Mouse (Mus musculus): ENCODE data around the gene Sfn.

Sfn gene

GRCm38 (mm10) chr4:133574843-133575202 is 27.1 kb downstream of the Sfn start:
- no peak for DNase-seq

- DNase-seq = peak; percentile 65 to 72
Measured at GRCm38 (mm10) chr4:133574070-133574842, 27.7 kb downstream of the Sfn start, which contains the start of gene Gpatch3. TSS of gene Gpatch3 (plus strand) at chr4:133574745.

- no peak for DNase-seq
Measured at GRCm38 (mm10) chr4:133570066-133570466, 31.9 kb downstream of the Sfn start.

- DNase-seq = no peak
Measured at GRCm38 (mm10) chr4:133569291-133570065, 32.5 kb downstream of the Sfn start.

GRCm38 (mm10) chr4:133567251-133567650 is 34.7 kb downstream of the Sfn start:
- DNase-seq = no peak

- no peak for DNase-seq
Measured at GRCm38 (mm10) chr4:133563123-133563571, 38.8 kb downstream of the Sfn start.

GRCm38 (mm10) chr4:133561622-133562021 is 40.3 kb downstream of the Sfn start:
- DNase-seq = no peak

- no peak for DNase-seq
Measured at GRCm38 (mm10) chr4:133559846-133560245, 42.1 kb downstream of the Sfn start.

- no peak for DNase-seq
Measured at GRCm38 (mm10) chr4:133557041-133557717, 44.8 kb downstream of the Sfn start.

- DNase-seq = no peak
Measured at GRCm38 (mm10) chr4:133553448-133554330, 48.3 kb downstream of the Sfn start.

- DNase-seq = no peak
Measured at GRCm38 (mm10) chr4:133552768-133553447, 49.1 kb downstream of the Sfn start, which contains the start of gene Nr0b2. TSS of gene Nr0b2 (plus strand) at chr4:133553376.

GRCm38 (mm10) chr4:133552029-133552428 is 49.9 kb downstream of the Sfn start:
- DNase-seq = no peak
